Mouse (Mus musculus) c-Kit-positive CD71-negative TER-119-negative erythroid progenitor cells, embryonic 14.5 days (primary cell): ENCODE measurements at regions not wholly inside any gene's neighbourhood (a gene's known extent, or its start where the extent isn't known, plus 50 kb on each side); places are given as distances from the start of the nearest gene placed in this dataset.

Experiments
- DNase-seq: peaks from one replicate; pipeline ENCODE4 v3.0.0-alpha.2; 2013; ENCODE audit warnings: low read depth

- no peak for DNase-seq
Observed at GRCm38 (mm10) chr17:84074000-84074782, 113.6 kb downstream of the Zfp36l2 start.

- DNase-seq: no peak
Observed at GRCm38 (mm10) chr17:84072426-84073030, 115.2 kb downstream of the Zfp36l2 start.

GRCm38 (mm10) chr17:84071855-84072254, 115.9 kb downstream of the Zfp36l2 start:
- DNase-seq: no peak

GRCm38 (mm10) chr17:84070596-84070995, 117.2 kb downstream of the Zfp36l2 start:
- no peak for DNase-seq

- DNase-seq: no peak
Observed at GRCm38 (mm10) chr17:84067102-84067501, 120.6 kb downstream of the Zfp36l2 start.

GRCm38 (mm10) chr17:84063791-84064190, 124.0 kb downstream of the Zfp36l2 start:
- no peak for DNase-seq

GRCm38 (mm10) chr17:84061621-84062020, 126.1 kb downstream of the Zfp36l2 start:
- peak; percentile 35 for DNase-seq

GRCm38 (mm10) chr17:84056469-84056868, 131.3 kb downstream of the Zfp36l2 start:
- no peak for DNase-seq

- DNase-seq: no peak
Observed at GRCm38 (mm10) chr17:84052437-84052836, 135.3 kb downstream of the Zfp36l2 start.

- DNase-seq: no peak
Observed at GRCm38 (mm10) chr17:84051212-84051611, 136.5 kb downstream of the Zfp36l2 start.

GRCm38 (mm10) chr17:84048533-84048932, 139.2 kb downstream of the Zfp36l2 start:
- DNase-seq: no peak

- no peak for DNase-seq
Observed at GRCm38 (mm10) chr17:84047520-84047919, 140.2 kb downstream of the Zfp36l2 start.

- DNase-seq: no peak
Observed at GRCm38 (mm10) chr17:84045812-84046211, 141.9 kb downstream of the Zfp36l2 start.

GRCm38 (mm10) chr17:84044472-84044936, 143.2 kb downstream of the Zfp36l2 start:
- no peak for DNase-seq

GRCm38 (mm10) chr17:84043102-84043501, 144.6 kb downstream of the Zfp36l2 start:
- no peak for DNase-seq

- no peak for DNase-seq
Observed at GRCm38 (mm10) chr17:84039444-84039843, 148.3 kb downstream of the Zfp36l2 start.

- DNase-seq: no peak
Observed at GRCm38 (mm10) chr17:84037580-84038304, 150.0 kb downstream of the Zfp36l2 start.

GRCm38 (mm10) chr17:84036056-84036455, 151.7 kb downstream of the Zfp36l2 start:
- no peak for DNase-seq

- DNase-seq: no peak
Observed at GRCm38 (mm10) chr17:84034801-84035200, 152.9 kb downstream of the Zfp36l2 start.

GRCm38 (mm10) chr17:84032441-84032840, 155.3 kb downstream of the Zfp36l2 start:
- DNase-seq: no peak

- DNase-seq: no peak
Observed at GRCm38 (mm10) chr17:84031833-84032232, 155.9 kb downstream of the Zfp36l2 start.

GRCm38 (mm10) chr17:84031381-84031780, 156.4 kb downstream of the Zfp36l2 start:
- no peak for DNase-seq

GRCm38 (mm10) chr17:84030699-84031098, 157.0 kb downstream of the Zfp36l2 start:
- DNase-seq: no peak
